Mouse (Mus musculus): ENCODE data around the gene Usp50.

GRCm38 (mm10) chr2:126730502-126730901, 52.8 kb downstream of the Usp50 start:
- TF ChIP-seq POLR2A (IDR thresholded peaks at IDR 0.05; ENCODE audit: borderline replicate concordance, control insufficient read depth, low read depth, low read length) (no peak), CTCF (IDR thresholded peaks at IDR 0.05; ENCODE audit: control insufficient read depth, insufficient read depth, low read length) (no peak)

Measured in bone marrow, adult 2 months (tissue).